Mouse (Mus musculus): ENCODE data around the gene Otulinl.
"Not testable (repeated sequence)": the region's sequence is repeated elsewhere in the genome, so short reads cannot be mapped to it uniquely, and the experiment has no call there.

Otulinl gene

GRCm38 (mm10) chr15:27681419-27682187, at the start of gene Otulinl:
Gene Otulinl, minus strand, starts transcription at chr15:27681579.
- peak; percentile 91 for DNase-seq (ENCODE audit: low spot score in 2 of 2)

GRCm38 (mm10) chr15:27726228-27726627, 44.8 kb upstream of the Otulinl start:
- DNase-seq (ENCODE audit: low spot score in 2 of 2), result no peak

- no peak for DNase-seq (ENCODE audit: low spot score in 2 of 2)
Measured at GRCm38 (mm10) chr15:27724796-27725680, 43.7 kb upstream of the Otulinl start.

GRCm38 (mm10) chr15:27724298-27724697, 42.9 kb upstream of the Otulinl start:
- no peak for DNase-seq (ENCODE audit: low spot score in 2 of 2)

GRCm38 (mm10) chr15:27723746-27724145, 42.4 kb upstream of the Otulinl start:
- DNase-seq (ENCODE audit: low spot score in 2 of 2), result no peak

- not testable (repeated sequence) for DNase-seq (ENCODE audit: low spot score in 2 of 2)
Measured at GRCm38 (mm10) chr15:27720297-27720696, 38.9 kb upstream of the Otulinl start.

GRCm38 (mm10) chr15:27718668-27719067, 37.3 kb upstream of the Otulinl start:
- DNase-seq (ENCODE audit: low spot score in 2 of 2), result no peak

GRCm38 (mm10) chr15:27715331-27715730, 34.0 kb upstream of the Otulinl start:
- DNase-seq (ENCODE audit: low spot score in 2 of 2), result peak in 1 of 2 experiments; percentile 30

GRCm38 (mm10) chr15:27710698-27711097, 29.3 kb upstream of the Otulinl start:
- DNase-seq (ENCODE audit: low spot score in 2 of 2), result no peak

- no peak for DNase-seq (ENCODE audit: low spot score in 2 of 2)
Measured at GRCm38 (mm10) chr15:27708968-27709612, 27.7 kb upstream of the Otulinl start.

- DNase-seq (ENCODE audit: low spot score in 2 of 2), result no peak
Measured at GRCm38 (mm10) chr15:27708499-27708898, 27.1 kb upstream of the Otulinl start.

GRCm38 (mm10) chr15:27702972-27703313, 21.6 kb upstream of the Otulinl start:
- no peak for DNase-seq (ENCODE audit: low spot score in 2 of 2)

- no peak for DNase-seq (ENCODE audit: low spot score in 2 of 2)
Measured at GRCm38 (mm10) chr15:27702031-27702971, 20.9 kb upstream of the Otulinl start.

GRCm38 (mm10) chr15:27697632-27698031, 16.3 kb upstream of the Otulinl start:
- no peak for DNase-seq (ENCODE audit: low spot score in 2 of 2)

GRCm38 (mm10) chr15:27693235-27693634, 11.9 kb upstream of the Otulinl start:
- DNase-seq (ENCODE audit: low spot score in 2 of 2), result no peak

GRCm38 (mm10) chr15:27692161-27692560, 10.8 kb upstream of the Otulinl start:
- no peak for DNase-seq (ENCODE audit: low spot score in 2 of 2)

GRCm38 (mm10) chr15:27691213-27691612, 9.8 kb upstream of the Otulinl start:
- no peak for DNase-seq (ENCODE audit: low spot score in 2 of 2)

GRCm38 (mm10) chr15:27688041-27688651, 6.8 kb upstream of the Otulinl start:
- no peak for DNase-seq (ENCODE audit: low spot score in 2 of 2)

- DNase-seq (ENCODE audit: low spot score in 2 of 2), result no peak
Measured at GRCm38 (mm10) chr15:27684813-27685212, 3.4 kb upstream of the Otulinl start.

- no peak for DNase-seq (ENCODE audit: low spot score in 2 of 2)
Measured at GRCm38 (mm10) chr15:27683206-27683605, 1.8 kb upstream of the Otulinl start.

- DNase-seq (ENCODE audit: low spot score in 2 of 2), result no peak
Measured at GRCm38 (mm10) chr15:27682619-27683018, 1.2 kb upstream of the Otulinl start.
